Mouse (Mus musculus): Measurements from ENCODE around the gene AC109138.7. TPM values are rescaled to one million over a fixed set of nuclear protein-coding genes. Genes with fewer than 3 reads are reported as not detected.

Gene AC109138.7
- total and polyA plus RNA-seq, 2 experiments = not detected

DNA sequence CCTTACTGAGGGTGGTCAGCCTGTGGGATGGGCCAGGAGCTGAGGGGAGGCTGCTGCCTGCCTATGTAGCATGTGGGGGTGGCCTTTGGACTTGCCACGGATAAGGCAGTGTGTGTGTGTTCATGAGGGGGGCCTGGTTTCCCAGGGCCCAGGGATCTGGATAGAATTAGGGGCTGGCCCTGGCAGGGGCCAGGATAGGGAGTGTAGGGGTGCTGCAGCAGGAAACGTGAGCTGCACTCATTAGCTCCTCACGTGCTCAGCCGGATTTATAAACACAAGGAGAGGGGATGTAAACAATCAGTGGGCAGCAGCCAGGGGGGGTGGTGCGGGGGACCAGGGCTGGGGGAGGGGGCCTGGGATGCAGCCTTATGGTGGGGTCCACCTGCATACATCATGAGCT, 3.0 kb downstream of the AC109138.7 start:
- Histone ChIP-seq H3K4me3 (ENCODE audit: insufficient read depth, low read depth, low read length) (no peak overlapping the region), H3K79me2 (ENCODE audit: control insufficient read depth, insufficient read depth, low read length) (no peaks in the 10 kb centered on the region), H3K9ac (ENCODE audit: low read depth, low read length) (no peak overlapping the region), H3K4me1 (ENCODE audit: control insufficient read depth, insufficient read depth, low read length) (peaks cover 5% of the 10 kb centered on the region; the same call in 1 of the 2 replicates), H3K36me3 (ENCODE audit: control insufficient read depth, insufficient read depth, low read length) (no peaks in the 10 kb centered on the region), H3K27ac (replicated peaks; ENCODE audit: insufficient read depth, low read depth, low read length) (no peak overlapping the region), H3K27me3 (ENCODE audit: control insufficient read depth, insufficient read depth, low read length) (no peaks in the 10 kb centered on the region)
- no peak for DNase-seq (ENCODE audit: extremely low read depth, low read depth, low spot score)
- 62% methylated on average over 5 of the region's 5 CpGs for WGBS
- TF ChIP-seq CTCF (IDR thresholded peaks at IDR 0.05; ENCODE audit: low read depth, low read length) (no peak), POLR2A (IDR thresholded peaks at IDR 0.05; ENCODE audit: extremely low read depth, insufficient read depth, low read length) (no peak)

- no peak for TF ChIP-seq CTCF (IDR thresholded peaks at IDR 0.05; ENCODE audit: low read depth, low read length)
- TF ChIP-seq POLR2A (IDR thresholded peaks at IDR 0.05; ENCODE audit: extremely low read depth, insufficient read depth, low read length) = no peak
- H3K36me3 ChIP-seq (ENCODE audit: control insufficient read depth, insufficient read depth, low read length) = no peaks in the 10 kb centered on the region
- H3K79me2 ChIP-seq (ENCODE audit: control insufficient read depth, insufficient read depth, low read length) = no peaks in the 10 kb centered on the region
- no peak overlapping the region for H3K27ac ChIP-seq (replicated peaks; ENCODE audit: insufficient read depth, low read depth, low read length)
- H3K4me3 ChIP-seq (ENCODE audit: insufficient read depth, low read depth, low read length) = no peak overlapping the region
- WGBS = 83% methylated on average over 3 of the region's 3 CpGs
- H3K4me1 ChIP-seq (ENCODE audit: control insufficient read depth, insufficient read depth, low read length) = peaks cover 5% of the 10 kb centered on the region; the same call in 1 of the 2 replicates
- DNase-seq (ENCODE audit: extremely low read depth, low read depth, low spot score) = no peak
- H3K27me3 ChIP-seq (ENCODE audit: control insufficient read depth, insufficient read depth, low read length) = no peaks in the 10 kb centered on the region
- no peak overlapping the region for H3K9ac ChIP-seq (ENCODE audit: low read depth, low read length)
Measured at GRCm38 (mm10) chr19:4217855-4218254, 3.7 kb downstream of the AC109138.7 start.

DNA sequence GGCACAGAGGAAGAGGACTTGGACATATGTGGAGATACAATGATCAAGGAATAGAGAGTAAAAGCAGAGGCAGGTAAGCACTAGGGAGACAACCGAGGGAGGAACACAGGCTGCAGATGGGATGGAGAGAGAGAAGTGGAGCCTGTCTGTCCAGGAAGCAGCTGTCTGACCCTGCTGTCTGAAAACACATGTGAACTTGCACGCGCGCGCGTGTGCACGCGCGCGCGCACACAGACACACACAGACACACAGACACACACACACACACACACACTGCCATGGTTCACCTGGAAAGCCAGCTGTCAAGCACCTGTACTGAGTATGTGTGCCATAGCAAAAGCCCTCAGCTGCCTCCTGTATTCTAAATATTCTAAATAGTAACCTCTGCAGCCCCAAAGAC, 4.1 kb downstream of the AC109138.7 start:
- H3K27ac ChIP-seq (replicated peaks; ENCODE audit: insufficient read depth, low read depth, low read length) = no peak overlapping the region
- no peak overlapping the region for H3K4me3 ChIP-seq (ENCODE audit: insufficient read depth, low read depth, low read length)
- H3K4me1 ChIP-seq (ENCODE audit: control insufficient read depth, insufficient read depth, low read length) = peaks cover 5% of the 10 kb centered on the region; the same call in 1 of the 2 replicates
- H3K79me2 ChIP-seq (ENCODE audit: control insufficient read depth, insufficient read depth, low read length) = no peaks in the 10 kb centered on the region
- H3K9ac ChIP-seq (ENCODE audit: low read depth, low read length) = no peak overlapping the region
- no peaks in the 10 kb centered on the region for H3K27me3 ChIP-seq (ENCODE audit: control insufficient read depth, insufficient read depth, low read length)
- WGBS = 77% methylated on average over 9 of the region's 11 CpGs
- H3K36me3 ChIP-seq (ENCODE audit: control insufficient read depth, insufficient read depth, low read length) = no peaks in the 10 kb centered on the region
- TF ChIP-seq POLR2A (IDR thresholded peaks at IDR 0.05; ENCODE audit: extremely low read depth, insufficient read depth, low read length) (no peak), CTCF (IDR thresholded peaks at IDR 0.05; ENCODE audit: low read depth, low read length) (no peak)
- DNase-seq (ENCODE audit: extremely low read depth, low read depth, low spot score) = no peak

DNA sequence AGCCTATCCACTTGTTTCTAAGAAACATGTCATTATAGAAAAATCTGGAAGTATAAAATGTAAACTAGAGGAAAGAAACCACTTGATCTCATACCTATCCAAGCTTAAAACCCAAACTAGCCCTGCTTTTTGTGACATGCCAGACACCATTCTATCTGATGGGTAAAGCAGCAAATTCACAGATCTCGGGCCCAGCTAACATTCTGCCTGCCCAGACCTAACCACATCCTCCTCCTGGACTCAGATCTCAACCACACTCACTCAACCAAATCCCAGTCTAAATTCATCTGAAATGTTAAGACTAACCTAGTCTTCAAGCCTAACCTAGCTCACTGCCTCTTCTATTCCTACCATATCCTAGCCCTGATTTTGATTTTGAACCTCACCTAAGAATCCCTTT, 4.6 kb downstream of the AC109138.7 start:
- WGBS = 91% methylated on average over 1 of the region's 1 CpGs
- H3K4me1 ChIP-seq (ENCODE audit: control insufficient read depth, insufficient read depth, low read length) = peaks cover 2% of the 10 kb centered on the region; the same call in 1 of the 2 replicates
- H3K27ac ChIP-seq (replicated peaks; ENCODE audit: insufficient read depth, low read depth, low read length) = no peak overlapping the region
- H3K36me3 ChIP-seq (ENCODE audit: control insufficient read depth, insufficient read depth, low read length) = no peaks in the 10 kb centered on the region
- no peak for TF ChIP-seq CTCF (IDR thresholded peaks at IDR 0.05; ENCODE audit: low read depth, low read length)
- no peak for TF ChIP-seq POLR2A (IDR thresholded peaks at IDR 0.05; ENCODE audit: extremely low read depth, insufficient read depth, low read length)
- DNase-seq (ENCODE audit: extremely low read depth, low read depth, low spot score) = no peak
- no peak overlapping the region for H3K9ac ChIP-seq (ENCODE audit: low read depth, low read length)
- H3K27me3 ChIP-seq (ENCODE audit: control insufficient read depth, insufficient read depth, low read length) = no peaks in the 10 kb centered on the region
- no peak overlapping the region for H3K4me3 ChIP-seq (ENCODE audit: insufficient read depth, low read depth, low read length)
- H3K79me2 ChIP-seq (ENCODE audit: control insufficient read depth, insufficient read depth, low read length) = no peaks in the 10 kb centered on the region

DNA sequence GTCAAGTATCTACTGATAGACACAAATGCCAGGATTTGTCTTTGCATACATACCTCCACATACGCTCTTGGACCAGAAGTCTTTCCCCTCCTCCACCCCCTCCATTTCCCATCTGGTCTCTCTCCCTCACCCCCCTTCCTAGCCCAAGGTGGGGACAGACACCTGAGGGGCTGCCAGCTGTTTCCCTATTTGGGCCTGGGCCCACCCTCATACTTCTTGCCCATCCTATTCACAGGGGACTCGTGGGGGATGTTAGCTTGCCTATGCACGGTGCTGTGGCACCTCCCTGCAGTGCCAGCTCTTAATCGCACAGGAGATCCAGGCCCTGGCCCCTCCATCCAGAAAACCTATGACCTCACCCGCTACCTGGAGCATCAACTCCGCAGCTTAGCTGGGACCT, 5.8 kb downstream of the AC109138.7 start:
- Histone ChIP-seq H3K9ac (ENCODE audit: low read depth, low read length) (no peak overlapping the region), H3K79me2 (ENCODE audit: control insufficient read depth, insufficient read depth, low read length) (no peaks in the 10 kb centered on the region), H3K36me3 (ENCODE audit: control insufficient read depth, insufficient read depth, low read length) (no peaks in the 10 kb centered on the region), H3K4me3 (ENCODE audit: insufficient read depth, low read depth, low read length) (no peak overlapping the region), H3K4me1 (ENCODE audit: control insufficient read depth, insufficient read depth, low read length) (no peaks in the 10 kb centered on the region), H3K27ac (replicated peaks; ENCODE audit: insufficient read depth, low read depth, low read length) (no peak overlapping the region), H3K27me3 (ENCODE audit: control insufficient read depth, insufficient read depth, low read length) (no peaks in the 10 kb centered on the region)
- TF ChIP-seq POLR2A (IDR thresholded peaks at IDR 0.05; ENCODE audit: extremely low read depth, insufficient read depth, low read length) (no peak), CTCF (IDR thresholded peaks at IDR 0.05; ENCODE audit: low read depth, low read length) (no peak)
- 96% methylated on average over 6 of the region's 6 CpGs for WGBS
- DNase-seq (ENCODE audit: extremely low read depth, low read depth, low spot score) = no peak

DNA sequence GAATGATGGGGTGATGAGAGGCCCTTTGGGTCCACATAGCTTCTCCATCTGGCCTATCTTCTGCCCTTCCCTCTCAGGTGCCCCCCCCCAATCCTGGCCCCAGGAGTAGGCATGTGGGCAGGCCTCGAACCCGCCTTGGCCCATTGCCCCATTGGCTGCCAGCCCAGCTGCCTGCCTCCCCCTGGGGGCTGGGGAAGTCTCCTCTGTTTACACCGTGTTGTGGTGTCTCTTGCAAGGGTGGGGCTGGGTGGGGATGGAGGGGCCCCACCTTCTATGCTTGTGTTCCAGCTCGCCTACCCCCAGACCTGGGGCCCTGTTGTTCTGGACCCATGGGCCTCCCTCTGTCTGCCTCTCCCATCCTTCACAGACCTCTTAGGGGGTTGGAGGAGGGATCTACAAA, 6.3 kb downstream of the AC109138.7 start:
- no peaks in the 10 kb centered on the region for H3K79me2 ChIP-seq (ENCODE audit: control insufficient read depth, insufficient read depth, low read length)
- no peak overlapping the region for H3K4me3 ChIP-seq (ENCODE audit: insufficient read depth, low read depth, low read length)
- H3K27ac ChIP-seq (replicated peaks; ENCODE audit: insufficient read depth, low read depth, low read length) = no peak overlapping the region
- H3K36me3 ChIP-seq (ENCODE audit: control insufficient read depth, insufficient read depth, low read length) = no peaks in the 10 kb centered on the region
- no peaks in the 10 kb centered on the region for H3K4me1 ChIP-seq (ENCODE audit: control insufficient read depth, insufficient read depth, low read length)
- no peak for TF ChIP-seq CTCF (IDR thresholded peaks at IDR 0.05; ENCODE audit: low read depth, low read length)
- no peak for TF ChIP-seq POLR2A (IDR thresholded peaks at IDR 0.05; ENCODE audit: extremely low read depth, insufficient read depth, low read length)
- 75% methylated on average over 4 of the region's 4 CpGs for WGBS
- no peak for DNase-seq (ENCODE audit: extremely low read depth, low read depth, low spot score)
- no peaks in the 10 kb centered on the region for H3K27me3 ChIP-seq (ENCODE audit: control insufficient read depth, insufficient read depth, low read length)
- H3K9ac ChIP-seq (ENCODE audit: low read depth, low read length) = no peak overlapping the region
